Mouse (Mus musculus) testis, adult 2 months (tissue): ENCODE measurements around the gene Zfhx3.

ENCODE experiments used
- CTCF ChIP-seq: fragments of 200-500 bp; IDR thresholded peaks from 2 replicates; pipeline ENCODE4 v1.5.1; 2012; ENCODE audit warnings: low read depth, mild to moderate bottlenecking, inconsistent platforms, low read length, moderate library complexity; ENCODE audit not compliant: control insufficient read depth, insufficient read depth, insufficient replicate concordance
- POLR2A ChIP-seq: fragments of 200-500 bp; IDR thresholded peaks from 2 replicates; pipeline ENCODE4 v1.6.1; 2012; ENCODE audit warnings: low read depth, mild to moderate bottlenecking, inconsistent platforms, low read length, moderate library complexity; ENCODE audit not compliant: control insufficient read depth

- no peak for TF ChIP-seq CTCF
- no peak for TF ChIP-seq POLR2A
Measured at GRCm38 (mm10) chr8:108591037-108591436, 648.6 kb downstream of the Zfhx3 start.
